Mouse (Mus musculus) hindbrain, embryonic 13.5 days (tissue): ENCODE measurements around the gene Mettl16. TPM values are rescaled to one million over a fixed set of nuclear protein-coding genes. Genes with fewer than 3 reads are reported as not detected.
"Not testable (repeated sequence)": the region's sequence is repeated elsewhere in the genome, so short reads cannot be mapped to it uniquely, and the experiment has no call there.

ENCODE experiments used
- ATAC-seq: fragments of 200-750 bp; cut with Nextera tagmentation; 2 replicates; pipeline ENCODE4 v1.8.0; 2017; ENCODE audit warnings: moderate TSS enrichment; ENCODE audit not compliant: low FRiP score
- H3K27ac ChIP-seq: fragments of 300-500 bp; sonication (generic); 2 replicates; pipeline ENCODE4 v1.5.1; 2015; ENCODE audit warnings: inconsistent platforms, mild to moderate bottlenecking, moderate library complexity
- H3K27me3 ChIP-seq: fragments of 300-500 bp; sonication (generic); 2 replicates; pipeline ENCODE4 v1.6.1; 2015; ENCODE audit warnings: mild to moderate bottlenecking, inconsistent platforms
- H3K36me3 ChIP-seq: fragments of 300-500 bp; sonication (generic); 2 replicates; pipeline ENCODE4 v1.6.1; 2015; ENCODE audit warnings: mild to moderate bottlenecking, inconsistent platforms
- H3K4me1 ChIP-seq: fragments of 300-500 bp; sonication (generic); replicated peaks from 2 replicates; pipeline ENCODE4 v1.6.1; 2015; ENCODE audit warnings: inconsistent platforms
- H3K4me2 ChIP-seq: fragments of 300-500 bp; sonication (generic); 2 replicates; pipeline ENCODE4 v1.6.1; 2015; ENCODE audit warnings: inconsistent platforms, mild to moderate bottlenecking, moderate library complexity
- H3K4me3 ChIP-seq: fragments of 300-500 bp; sonication (generic); 2 replicates; pipeline ENCODE4 v1.5.1; 2015; ENCODE audit warnings: mild to moderate bottlenecking, inconsistent platforms
- H3K9ac ChIP-seq: fragments of 300-500 bp; sonication (generic); 2 replicates; pipeline ENCODE4 v1.6.1; 2015; ENCODE audit warnings: mild to moderate bottlenecking, inconsistent platforms
- H3K9me3 ChIP-seq: fragments of 300-500 bp; sonication (generic); 2 replicates; pipeline ENCODE4 v1.6.1; 2016; ENCODE audit warnings: inconsistent platforms
- WGBS: fragments of 180-500 bp; shearing (Covaris S2); methylation state at CpG from one replicate; pipeline ENCODE4 v1.1.7; 2015; 5-methylcytosine and 5-hydroxymethylcytosine counted together
- polyA plus RNA-seq: library from polyadenylated mRNA; unstranded; fragments of >200 nt; fragmentation: Nextera tagmentation; extraction: Ambion mirVana; gene quantifications from 2 replicates; pipeline ENCODE4 v1.2.1, GENCODE M21; 2015

The Mettl16 gene
- polyA plus RNA-seq, 1 experiment from 2014 or later, result 55.4 TPM

DNA sequence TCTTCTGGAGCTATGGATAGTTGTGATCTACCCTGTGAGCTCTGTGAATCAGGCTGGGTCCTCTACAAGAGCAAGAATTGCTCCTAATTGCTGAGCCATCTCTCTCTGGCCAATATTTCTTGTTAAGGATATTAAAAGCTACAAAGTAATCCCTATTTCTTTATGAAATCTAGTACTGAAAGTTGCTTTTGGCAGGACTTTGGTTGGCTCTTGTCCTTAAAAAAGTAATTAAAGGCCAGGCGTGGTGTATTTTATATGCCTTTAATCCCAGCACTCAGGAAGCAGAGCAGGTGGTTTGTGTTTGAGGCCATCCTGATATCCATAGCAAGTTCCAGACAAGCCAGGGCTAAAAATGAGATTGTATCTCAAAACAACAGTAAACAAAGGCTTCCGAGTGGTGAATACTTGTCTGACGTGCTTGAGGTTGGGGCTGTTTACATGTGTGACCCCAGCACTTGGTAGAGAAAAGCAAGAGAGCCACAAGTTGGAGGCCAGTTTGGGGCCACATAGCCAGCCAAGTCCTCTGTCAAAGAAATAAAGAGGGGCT lies 33.5 kb downstream of the Mettl16 start:
- H3K27me3 ChIP-seq, result no peaks in the 10 kb centered on the region
- 86% methylated on average over 3 of the region's 3 CpGs for WGBS
- H3K36me3 ChIP-seq, result peaks cover 56% of the 10 kb centered on the region
- no peak overlapping the region for H3K4me2 ChIP-seq
- no peak overlapping the region for H3K27ac ChIP-seq
- H3K9me3 ChIP-seq, result no peaks in the 10 kb centered on the region
- no peak overlapping the region for H3K4me3 ChIP-seq
- H3K9ac ChIP-seq, result no peak overlapping the region
- no peak for ATAC-seq
- 0 out of 2 replicates have a peak, but pooled peaks cover 6% of the 10 kb centered on the region for H3K4me1 ChIP-seq

DNA sequence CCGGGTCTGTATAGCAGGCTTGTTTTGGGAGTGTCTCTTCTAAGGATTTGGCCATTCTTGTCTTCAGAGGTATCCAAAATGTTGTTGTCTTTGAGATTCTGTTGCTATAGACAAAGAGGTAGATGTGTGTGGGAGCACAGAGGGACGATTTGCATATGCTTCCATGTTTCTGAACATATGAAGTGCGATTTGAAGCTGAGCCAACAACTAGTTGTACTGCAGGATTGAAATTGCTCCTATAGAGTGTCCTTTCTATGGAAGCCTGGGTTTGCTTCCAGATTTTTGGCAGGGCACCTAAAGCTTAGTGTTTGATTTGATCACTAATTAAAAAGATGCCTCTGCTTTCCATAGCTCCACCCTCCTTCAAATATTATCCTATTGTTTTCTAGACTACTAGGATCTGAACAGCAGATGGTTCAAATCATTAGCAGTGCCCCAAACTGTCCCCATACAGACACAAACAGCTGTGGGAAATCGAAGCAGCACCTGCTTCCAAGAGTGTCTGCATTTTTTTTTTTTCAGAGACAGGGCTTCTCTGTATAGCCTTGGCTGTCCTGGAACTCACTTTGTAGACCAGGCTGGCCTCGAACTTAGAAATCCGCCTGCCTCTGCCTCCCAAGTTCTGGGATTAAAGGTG lies 36.7 kb downstream of the Mettl16 start:
- H3K9ac ChIP-seq, result no peak overlapping the region
- no peak for ATAC-seq
- H3K4me1 ChIP-seq, result no peaks in the 10 kb centered on the region
- H3K9me3 ChIP-seq, result no peaks in the 10 kb centered on the region
- no peak overlapping the region for H3K4me3 ChIP-seq
- H3K4me2 ChIP-seq, result no peak overlapping the region
- H3K36me3 ChIP-seq, result peaks cover 52% of the 10 kb centered on the region
- H3K27ac ChIP-seq, result no peak overlapping the region
- no peaks in the 10 kb centered on the region for H3K27me3 ChIP-seq
- WGBS, result 91% methylated on average over 6 of the region's 6 CpGs

DNA sequence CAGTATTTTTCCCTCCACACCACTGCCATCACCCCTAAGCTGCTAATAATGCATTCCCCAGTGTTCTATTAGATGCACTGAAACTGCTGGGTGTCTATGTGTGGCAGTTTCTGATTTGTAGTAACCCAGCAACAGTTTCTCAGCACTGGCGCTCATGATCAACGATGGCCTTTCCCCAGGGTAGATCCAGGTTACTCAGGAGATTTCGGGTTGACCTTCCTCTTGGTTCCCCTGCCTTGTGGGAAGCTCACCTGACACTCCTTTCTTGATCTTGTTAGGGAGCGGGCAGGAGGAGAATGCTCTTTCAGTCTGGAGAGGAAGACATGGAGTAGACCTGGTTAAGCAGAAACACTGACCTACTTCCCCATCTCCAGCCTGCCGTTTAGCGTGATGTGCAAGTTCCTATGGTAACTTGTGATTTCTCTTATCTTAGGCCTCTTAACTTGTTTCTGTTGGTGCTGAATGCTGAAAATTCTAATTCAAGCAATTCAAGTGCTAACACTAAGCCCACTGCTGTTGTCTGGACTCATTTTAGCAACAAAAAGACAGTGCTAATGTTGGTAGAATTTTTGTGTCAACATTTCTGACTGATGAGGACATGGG lies 37.7 kb downstream of the Mettl16 start:
- H3K4me1 ChIP-seq, result no peaks in the 10 kb centered on the region
- H3K9ac ChIP-seq, result no peak overlapping the region
- no peak for ATAC-seq
- 92% methylated on average over 6 of the region's 6 CpGs for whole genome bisulfite sequencing
- no peak overlapping the region for H3K4me3 ChIP-seq
- H3K36me3 ChIP-seq, result peaks cover 49% of the 10 kb centered on the region
- H3K27ac ChIP-seq, result no peak overlapping the region
- H3K27me3 ChIP-seq, result no peaks in the 10 kb centered on the region
- H3K9me3 ChIP-seq, result no peaks in the 10 kb centered on the region
- H3K4me2 ChIP-seq, result no peak overlapping the region

DNA sequence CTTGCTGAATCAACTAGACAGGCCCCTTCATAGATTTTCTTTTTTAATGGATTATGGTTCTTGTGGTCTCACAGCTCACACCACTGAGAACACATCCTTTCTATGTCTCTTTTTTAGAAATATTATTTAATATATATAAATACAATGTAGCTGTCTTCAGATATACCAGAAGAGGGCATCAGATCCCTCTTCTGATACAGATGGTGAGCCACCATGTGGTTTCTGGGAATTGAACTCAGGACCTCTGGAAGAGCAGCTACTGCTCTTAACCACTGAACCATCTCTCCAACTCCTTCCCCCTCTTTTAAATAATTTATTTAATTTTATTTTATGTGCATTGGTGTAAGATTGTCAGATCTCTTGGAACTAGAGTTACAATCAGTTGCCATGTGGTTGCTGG lies 39.5 kb downstream of the Mettl16 start:
- H3K36me3 ChIP-seq, result peaks cover 34% of the 10 kb centered on the region
- H3K4me1 ChIP-seq, result no peaks in the 10 kb centered on the region
- no peaks in the 10 kb centered on the region for H3K9me3 ChIP-seq
- no peak overlapping the region for H3K4me2 ChIP-seq
- H3K9ac ChIP-seq, result no peak overlapping the region
- H3K27me3 ChIP-seq, result no peaks in the 10 kb centered on the region
- H3K27ac ChIP-seq, result no peak overlapping the region
- no peak for ATAC-seq
- H3K4me3 ChIP-seq, result no peak overlapping the region

DNA sequence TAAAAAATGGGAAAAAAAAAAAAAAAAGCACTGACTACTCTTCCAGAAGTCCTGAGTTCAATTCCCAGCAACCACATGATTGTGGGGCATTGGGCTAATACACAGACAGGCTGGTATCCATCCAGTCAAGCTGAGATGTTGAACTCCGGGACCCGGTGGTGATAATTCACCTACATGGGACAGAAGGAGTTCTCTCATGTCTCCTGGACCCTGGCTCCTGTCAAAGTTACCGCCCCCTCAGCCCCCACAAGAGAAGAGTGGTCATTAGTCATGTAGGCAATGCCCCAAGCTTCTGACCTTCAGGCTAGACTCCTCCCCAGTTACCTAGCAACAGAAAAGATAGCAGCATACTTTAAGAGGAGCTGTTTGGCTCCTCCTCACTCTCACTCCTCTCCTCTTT lies 40.4 kb downstream of the Mettl16 start:
- not testable (repeated sequence) for ATAC-seq, H3K4me3 ChIP-seq, H3K9me3 ChIP-seq, H3K27me3 ChIP-seq, H3K27ac ChIP-seq, H3K4me1 ChIP-seq, H3K9ac ChIP-seq, H3K4me2 ChIP-seq
- peaks cover 25% of the 10 kb centered on the region for H3K36me3 ChIP-seq
- WGBS, result 46% methylated on average over 3 of the region's 3 CpGs

DNA sequence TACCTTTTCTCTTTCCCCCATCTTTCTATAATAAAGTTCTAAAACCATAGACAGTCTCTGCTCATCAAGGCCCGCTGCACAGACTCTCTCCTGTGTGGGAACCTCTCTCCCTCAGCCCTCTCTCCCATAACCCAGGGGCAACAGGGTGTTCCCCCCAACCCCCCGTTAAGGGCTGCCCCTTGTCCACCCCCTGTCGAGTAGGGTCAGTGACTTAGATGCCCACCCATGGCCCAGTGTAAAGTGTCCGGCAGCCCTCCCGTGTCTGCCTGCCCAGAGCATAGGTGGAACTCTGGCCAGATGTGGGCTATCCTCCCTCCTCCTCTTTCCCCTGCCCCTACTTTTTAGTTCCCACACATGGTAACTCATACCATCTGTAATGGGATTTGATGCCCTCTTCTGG lies 40.9 kb downstream of the Mettl16 start:
- H3K9me3 ChIP-seq, result no peaks in the 10 kb centered on the region
- 57% methylated on average over 5 of the region's 5 CpGs for WGBS

DNA sequence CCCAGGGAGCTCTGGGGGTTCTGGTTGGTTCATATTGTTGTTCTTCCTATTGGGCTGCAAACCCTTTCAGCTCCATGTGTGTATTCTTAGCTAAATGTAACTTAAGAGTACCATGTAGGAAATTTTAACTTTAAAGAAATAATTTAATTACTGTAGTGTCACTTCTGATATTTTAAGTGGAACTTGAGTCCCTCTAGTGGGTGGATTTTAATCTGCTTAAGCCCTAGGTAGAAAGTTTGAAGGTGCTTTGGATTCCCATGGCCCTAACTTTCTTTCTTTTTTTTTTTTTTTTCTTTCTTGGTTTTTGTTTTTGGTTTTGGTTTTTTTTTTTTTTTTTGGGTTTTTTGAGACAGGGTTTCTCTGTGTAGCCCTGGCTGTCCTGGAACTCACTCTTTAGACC lies 45.2 kb downstream of the Mettl16 start:
- Histone ChIP-seq H3K4me1 (no peaks in the 10 kb centered on the region), H3K27ac (no peak overlapping the region), H3K9me3 (no peaks in the 10 kb centered on the region), H3K9ac (no peak overlapping the region), H3K36me3 (peaks cover 30% of the 10 kb centered on the region), H3K4me3 (no peak overlapping the region), H3K4me2 (no peak overlapping the region), H3K27me3 (no peaks in the 10 kb centered on the region)
- ATAC-seq, result no peak

More for the DNA sequence above, 40.9 kb downstream of the Mettl16 start:
- no peak overlapping the region for H3K4me3 ChIP-seq
- no peak overlapping the region for H3K4me2 ChIP-seq
- H3K27me3 ChIP-seq, result no peaks in the 10 kb centered on the region
- H3K4me1 ChIP-seq, result no peaks in the 10 kb centered on the region
- H3K27ac ChIP-seq, result no peak overlapping the region
- no peak overlapping the region for H3K9ac ChIP-seq
- peaks cover 21% of the 10 kb centered on the region for H3K36me3 ChIP-seq
- ATAC-seq, result no peak

DNA sequence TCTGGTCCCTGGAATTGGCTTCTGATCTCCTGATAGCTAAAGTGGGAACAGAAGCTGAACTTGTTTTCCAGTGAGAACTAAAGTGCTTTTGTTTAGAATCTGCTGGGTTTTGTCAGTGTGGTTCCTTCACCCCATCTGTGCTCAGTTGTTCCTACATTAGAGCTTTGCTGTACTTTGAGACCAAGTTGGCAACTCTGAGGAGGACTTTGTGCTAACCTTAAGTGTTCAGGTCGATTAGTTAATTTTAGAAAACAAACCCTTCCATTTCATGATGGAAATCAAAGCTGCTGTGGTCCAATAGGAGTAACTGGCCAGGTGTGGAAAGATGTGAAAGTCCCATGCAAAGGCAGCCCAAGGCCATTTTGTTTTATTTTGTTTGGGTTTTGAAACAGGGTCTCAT lies 50.3 kb downstream of the Mettl16 start:
- Histone ChIP-seq H3K4me1 (0 out of 2 replicates have a peak, but pooled peaks cover under 1% of the 10 kb centered on the region), H3K9ac (no peak overlapping the region), H3K27me3 (no peaks in the 10 kb centered on the region), H3K36me3 (peaks cover 30% of the 10 kb centered on the region), H3K4me3 (no peak overlapping the region), H3K4me2 (no peak overlapping the region), H3K9me3 (no peaks in the 10 kb centered on the region), H3K27ac (no peak overlapping the region)
- no peak for ATAC-seq
- 70% methylated on average over 1 of the region's 1 CpGs for WGBS

DNA sequence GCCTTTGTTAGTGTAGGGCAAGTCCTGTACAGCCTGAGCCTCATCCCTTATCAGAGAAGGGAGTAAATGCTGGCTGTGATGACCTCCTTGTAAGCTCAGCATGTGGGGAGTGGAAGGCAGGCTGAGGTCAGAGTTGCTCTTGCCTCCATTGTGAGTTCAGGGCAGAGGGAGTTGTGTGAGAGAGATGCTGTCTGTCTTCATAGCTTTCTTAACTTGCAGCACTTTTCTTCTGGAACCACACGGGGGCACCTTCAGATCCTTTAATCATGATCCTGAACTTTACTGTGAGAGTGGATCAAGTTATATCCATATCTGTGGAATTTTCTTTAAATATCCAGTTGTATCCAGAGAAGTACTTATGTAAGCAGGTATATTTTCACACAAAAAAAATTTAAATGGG lies 50.8 kb downstream of the Mettl16 start:
- Histone ChIP-seq H3K36me3 (peaks cover 29% of the 10 kb centered on the region), H3K4me1 (0 out of 2 replicates have a peak, but pooled peaks cover 4% of the 10 kb centered on the region), H3K4me3 (no peak overlapping the region), H3K9me3 (no peaks in the 10 kb centered on the region), H3K4me2 (no peak overlapping the region), H3K27me3 (no peaks in the 10 kb centered on the region), H3K27ac (no peak overlapping the region), H3K9ac (no peak overlapping the region)
- ATAC-seq, result no peak
- 41% methylated on average over 1 of the region's 1 CpGs for WGBS

DNA sequence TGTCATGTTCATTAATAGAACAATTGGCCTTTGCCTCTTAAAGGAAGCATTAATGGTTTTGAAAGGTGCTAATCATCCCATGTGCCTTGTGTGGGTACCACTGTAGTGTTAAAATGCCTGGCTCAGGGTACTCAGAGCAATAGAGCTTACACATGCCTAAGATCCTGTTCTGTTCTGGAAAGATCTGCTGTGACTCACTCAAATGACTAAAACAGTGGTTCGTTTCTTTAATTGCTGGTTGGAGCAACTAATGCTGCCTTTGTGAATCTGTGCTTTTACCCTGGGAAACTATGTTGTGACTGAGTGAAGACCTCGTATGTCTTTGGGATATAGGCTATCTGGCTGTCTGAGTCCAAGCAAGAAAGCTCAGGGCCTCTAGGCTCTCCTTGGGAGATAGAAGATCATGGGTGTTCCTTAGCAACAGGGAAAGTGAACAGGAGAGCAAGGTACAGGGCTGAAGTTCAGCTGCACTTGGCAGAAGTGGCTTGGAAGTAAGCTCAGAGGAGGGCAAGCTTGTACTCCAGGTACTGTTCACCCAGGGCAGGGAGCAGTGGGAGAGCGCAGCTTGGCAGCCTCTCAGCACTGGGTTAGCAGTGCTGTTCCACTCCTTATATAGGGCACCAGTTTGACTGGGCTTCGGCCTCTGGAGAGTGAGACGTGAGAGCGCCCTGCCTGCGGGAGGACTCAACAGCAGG lies 52.3 kb downstream of the Mettl16 start:
- WGBS, result 85% methylated on average over 7 of the region's 7 CpGs
- ATAC-seq, result no peak
- H3K4me3 ChIP-seq, result no peak overlapping the region
- H3K4me1 ChIP-seq, result 0 out of 2 replicates have a peak, but pooled peaks cover 4% of the 10 kb centered on the region
- H3K9me3 ChIP-seq, result no peaks in the 10 kb centered on the region
- H3K4me2 ChIP-seq, result no peak overlapping the region
- no peak overlapping the region for H3K27ac ChIP-seq
- no peak overlapping the region for H3K9ac ChIP-seq
- peaks cover 15% of the 10 kb centered on the region for H3K36me3 ChIP-seq
- H3K27me3 ChIP-seq, result no peaks in the 10 kb centered on the region

DNA sequence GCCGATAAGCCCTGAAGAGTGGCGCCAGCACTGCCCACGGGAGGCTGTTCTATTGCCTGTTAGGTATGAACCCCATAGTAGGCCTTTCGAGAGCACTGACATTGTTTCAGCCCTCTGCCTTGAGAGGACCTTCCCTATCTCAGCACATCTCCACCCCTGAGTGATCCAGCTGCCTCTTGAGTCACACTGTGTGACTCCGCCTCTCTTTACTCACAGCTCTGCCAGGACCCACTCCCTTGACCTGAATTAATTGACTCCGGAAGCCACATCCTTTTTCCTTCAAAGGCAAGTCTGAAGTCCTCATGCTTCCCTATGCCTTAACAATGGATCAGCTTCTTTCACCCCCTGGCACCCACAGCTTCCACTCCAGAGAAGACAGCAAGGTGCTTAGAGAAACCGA lies 55.5 kb downstream of the Mettl16 start:
- Histone ChIP-seq H3K9me3 (no peaks in the 10 kb centered on the region), H3K27ac (no peak overlapping the region), H3K27me3 (no peaks in the 10 kb centered on the region), H3K36me3 (no peaks in the 10 kb centered on the region), H3K4me3 (no peak overlapping the region), H3K4me1 (peaks cover 16% of the 10 kb centered on the region), H3K4me2 (no peak overlapping the region), H3K9ac (no peak overlapping the region)
- 67% methylated on average over 7 of the region's 7 CpGs for WGBS
- ATAC-seq, result no peak

DNA sequence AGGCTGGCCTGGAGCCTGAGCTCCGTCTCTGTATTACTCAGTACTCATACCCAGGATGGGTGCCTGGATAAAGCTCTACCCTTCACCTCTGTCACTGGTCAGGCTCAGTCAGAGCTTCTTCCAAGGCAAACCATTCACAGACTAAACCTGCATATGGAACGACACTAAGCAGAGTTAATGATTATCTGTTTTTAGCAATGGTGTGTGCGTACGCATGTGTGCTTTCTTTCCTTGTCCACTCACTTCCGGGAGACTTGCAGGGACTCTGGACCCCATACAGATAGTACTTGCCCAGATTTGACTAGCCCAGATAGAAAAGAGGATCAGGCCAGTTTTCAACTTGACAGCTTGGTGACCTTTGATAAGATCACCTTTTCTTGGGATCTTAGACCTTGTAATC lies 56.1 kb downstream of the Mettl16 start:
- Histone ChIP-seq H3K27me3 (no peaks in the 10 kb centered on the region), H3K9ac (no peak overlapping the region), H3K27ac (no peak overlapping the region), H3K36me3 (no peaks in the 10 kb centered on the region), H3K9me3 (no peaks in the 10 kb centered on the region), H3K4me1 (peaks cover 16% of the 10 kb centered on the region), H3K4me2 (no peak overlapping the region), H3K4me3 (no peak overlapping the region)
- 81% methylated on average over 5 of the region's 5 CpGs for WGBS
- no peak for ATAC-seq
